Mouse (Mus musculus) cerebellum, adult 2 months (tissue): Measurements from ENCODE around the gene Pitpnm2.

Source experiments
- CTCF ChIP-seq: fragments of 200-500 bp; IDR thresholded peaks from 2 replicates; pipeline ENCODE4 v1.5.1; 2011; ENCODE audit warnings: low read depth, mild to moderate bottlenecking, control low read depth, low read length, moderate library complexity, borderline replicate concordance; ENCODE audit not compliant: insufficient read depth
- POLR2A ChIP-seq: fragments of 200-500 bp; IDR thresholded peaks from 2 replicates; pipeline ENCODE4 v1.6.1; 2011; ENCODE audit warnings: low read length, control low read depth, borderline replicate concordance; ENCODE audit not compliant: insufficient read depth

- TF ChIP-seq CTCF (no peak), POLR2A (0 out of 2 replicates have a peak, but pooled peaks have one; percentile 22)
Measured at GRCm38 (mm10) chr5:124249614-124250591, at the start of gene Pitpnm2.
